Mouse (Mus musculus): ENCODE results near the gene Mctp2. TPM values are rescaled to one million over a fixed set of nuclear protein-coding genes. Genes with fewer than 3 reads are reported as not detected.

Gene Mctp2
- polyA plus RNA-seq, 1 experiment from 2014 or later = 1.4 TPM

DNA sequence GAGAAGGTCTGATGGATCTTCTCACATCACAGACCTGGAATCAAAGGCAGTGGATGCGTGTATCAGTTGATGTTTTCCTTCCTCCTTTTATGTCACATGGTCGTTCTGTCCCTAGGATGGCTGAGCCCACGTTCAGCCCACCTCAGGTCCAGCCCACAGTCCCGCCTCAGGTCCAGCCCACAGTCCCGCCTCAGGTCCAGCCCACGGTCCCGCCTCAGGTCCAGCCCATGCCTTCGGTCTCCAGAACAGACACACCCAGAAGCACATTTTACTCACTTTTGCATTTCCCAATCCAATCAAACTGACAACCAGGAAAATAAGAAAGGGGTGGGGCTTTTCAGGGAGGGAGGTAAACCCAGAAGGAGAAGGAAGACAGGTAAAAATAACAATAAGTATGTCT is 5.2 kb upstream of the Mctp2 start:
- 51% methylated on average over 8 of the region's 8 CpGs for WGBS

DNA sequence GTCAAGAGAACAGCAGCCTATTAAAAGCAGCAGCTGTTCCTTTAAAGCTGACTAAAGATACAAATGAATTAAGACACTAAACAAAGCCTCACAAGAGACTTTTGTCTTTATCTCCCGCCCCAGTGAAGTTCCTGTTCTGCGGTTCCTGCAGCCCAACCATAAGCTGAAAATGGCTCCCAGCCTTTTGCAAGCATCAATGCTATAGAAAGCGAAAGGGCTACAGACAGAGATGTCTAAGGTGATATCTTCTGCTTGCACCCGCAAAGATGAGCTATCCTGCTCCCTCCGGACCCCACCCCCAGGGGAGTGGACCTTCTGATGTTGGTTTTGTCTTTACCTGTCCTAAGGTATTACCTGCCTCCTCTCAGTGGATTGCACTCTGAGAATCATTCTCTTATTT is 1.7 kb upstream of the Mctp2 start:
- no peak for DNase-seq (ENCODE audit: low spot score)
- no peaks in the 10 kb centered on the region for H3K36me3 ChIP-seq (ENCODE audit: control insufficient read depth, insufficient read depth, low read length)
- no peak overlapping the region for H3K4me2 ChIP-seq (ENCODE audit: low read depth, low read length)
- 0 out of 2 replicates have a peak, but pooled peaks cover 4% of the 10 kb centered on the region for H3K4me1 ChIP-seq (ENCODE audit: control insufficient read depth, insufficient read depth, low read length)
- WGBS = 68% methylated on average over 5 of the region's 5 CpGs
- no peak overlapping the region for H3K9ac ChIP-seq (ENCODE audit: low read depth, low read length)
- no peak overlapping the region for H3K4me3 ChIP-seq (ENCODE audit: low read depth, low read length)
- H3K27me3 ChIP-seq (replicated peaks; ENCODE audit: control insufficient read depth, insufficient read depth, low read length) = peaks cover 3% of the 10 kb centered on the region; the same call in 1 of the 2 replicates
- no peak for ATAC-seq (ENCODE audit: low read depth)
- H3K9me3 ChIP-seq (ENCODE audit: control insufficient read depth, low read length) = no peaks in the 10 kb centered on the region
- no peak overlapping the region for H3K27ac ChIP-seq (replicated peaks; ENCODE audit: low read depth, low read length)

More for the DNA sequence above, 5.2 kb upstream of the Mctp2 start:
- Histone ChIP-seq H3K4me3 (ENCODE audit: low read depth, low read length) (no peak overlapping the region), H3K4me1 (ENCODE audit: control insufficient read depth, insufficient read depth, low read length) (no peaks in the 10 kb centered on the region), H3K36me3 (ENCODE audit: control insufficient read depth, insufficient read depth, low read length) (no peaks in the 10 kb centered on the region), H3K9me3 (ENCODE audit: control insufficient read depth, low read length) (no peaks in the 10 kb centered on the region), H3K27me3 (replicated peaks; ENCODE audit: control insufficient read depth, insufficient read depth, low read length) (no peaks in the 10 kb centered on the region), H3K9ac (ENCODE audit: low read depth, low read length) (no peak overlapping the region), H3K4me2 (ENCODE audit: low read depth, low read length) (no peak overlapping the region), H3K27ac (replicated peaks; ENCODE audit: low read depth, low read length) (no peak overlapping the region)
- DNase-seq (ENCODE audit: low spot score) (no peak), ATAC-seq (ENCODE audit: low read depth) (no peak)

DNA sequence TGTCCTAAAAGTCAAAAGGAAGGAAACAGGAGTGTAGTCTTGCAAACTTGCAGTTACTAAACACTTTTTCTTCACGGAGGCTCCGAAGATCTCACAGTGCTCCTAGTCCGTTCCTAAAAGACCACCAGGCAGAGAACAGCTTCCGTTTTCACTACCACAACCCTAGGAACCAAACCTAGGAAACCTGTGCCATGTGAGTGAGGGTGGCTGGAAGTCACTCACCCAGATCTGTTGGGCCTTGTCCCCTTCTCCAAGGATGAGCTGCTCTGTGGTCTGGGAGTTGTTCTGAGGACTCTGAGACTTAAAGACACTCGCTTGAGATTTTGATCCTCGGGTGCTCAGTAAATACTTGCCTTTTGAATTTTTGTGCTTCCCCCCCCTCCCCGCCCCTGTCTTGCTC is 439 bp upstream of the Mctp2 start:
- WGBS = 6% methylated on average over 7 of the region's 7 CpGs
- ATAC-seq (ENCODE audit: low read depth) = no peak
- Histone ChIP-seq H3K9me3 (ENCODE audit: control insufficient read depth, low read length) (no peaks in the 10 kb centered on the region), H3K27me3 (replicated peaks; ENCODE audit: control insufficient read depth, insufficient read depth, low read length) (peaks cover 3% of the 10 kb centered on the region; the same call in 1 of the 2 replicates), H3K36me3 (ENCODE audit: control insufficient read depth, insufficient read depth, low read length) (no peaks in the 10 kb centered on the region), H3K4me1 (ENCODE audit: control insufficient read depth, insufficient read depth, low read length) (0 out of 2 replicates have a peak, but pooled peaks cover 4% of the 10 kb centered on the region), H3K4me2 (ENCODE audit: low read depth, low read length) (peak overlapping the region; percentile 98), H3K4me3 (ENCODE audit: low read depth, low read length) (peak overlapping the region; percentile 60), H3K27ac (replicated peaks; ENCODE audit: low read depth, low read length) (0 out of 2 replicates have a peak overlapping the region, but pooled peaks have one; percentile 8), H3K9ac (ENCODE audit: low read depth, low read length) (peak overlapping the region; percentile 62)
- no peak for DNase-seq (ENCODE audit: low spot score)

GRCm38 (mm10) chr7:72305971-72306370 is 437 bp downstream of the Mctp2 start:
- DNase-seq (ENCODE audit: low spot score) = no peak
- Histone ChIP-seq H3K4me3 (ENCODE audit: low read depth, low read length) (peak overlapping the region; percentile 60), H3K9me3 (ENCODE audit: control insufficient read depth, low read length) (no peaks in the 10 kb centered on the region), H3K27ac (replicated peaks; ENCODE audit: low read depth, low read length) (no peak overlapping the region), H3K36me3 (ENCODE audit: control insufficient read depth, insufficient read depth, low read length) (no peaks in the 10 kb centered on the region), H3K4me2 (ENCODE audit: low read depth, low read length) (peak overlapping the region; percentile 98), H3K4me1 (ENCODE audit: control insufficient read depth, insufficient read depth, low read length) (0 out of 2 replicates have a peak, but pooled peaks cover 4% of the 10 kb centered on the region), H3K27me3 (replicated peaks; ENCODE audit: control insufficient read depth, insufficient read depth, low read length) (peaks cover 3% of the 10 kb centered on the region; the same call in 1 of the 2 replicates), H3K9ac (ENCODE audit: low read depth, low read length) (peak overlapping the region; percentile 62)
- 2% methylated on average over 14 of the region's 14 CpGs for WGBS
- ATAC-seq (ENCODE audit: low read depth) = no peak

- Histone ChIP-seq H3K9me3 (ENCODE audit: control insufficient read depth, low read length) (no peaks in the 10 kb centered on the region), H3K9ac (ENCODE audit: low read depth, low read length) (no peak overlapping the region), H3K4me3 (ENCODE audit: low read depth, low read length) (no peak overlapping the region), H3K27me3 (replicated peaks; ENCODE audit: control insufficient read depth, insufficient read depth, low read length) (peaks cover 3% of the 10 kb centered on the region; the same call in 1 of the 2 replicates), H3K4me1 (ENCODE audit: control insufficient read depth, insufficient read depth, low read length) (0 out of 2 replicates have a peak, but pooled peaks cover 4% of the 10 kb centered on the region), H3K27ac (replicated peaks; ENCODE audit: low read depth, low read length) (no peak overlapping the region), H3K36me3 (ENCODE audit: control insufficient read depth, insufficient read depth, low read length) (no peaks in the 10 kb centered on the region), H3K4me2 (ENCODE audit: low read depth, low read length) (no peak overlapping the region)
- ATAC-seq (ENCODE audit: low read depth) (no peak), DNase-seq (ENCODE audit: low spot score) (no peak)
- WGBS = 69% methylated on average over 4 of the region's 4 CpGs
Observed at GRCm38 (mm10) chr7:72301667-72302066, 4.7 kb downstream of the Mctp2 start.

DNA sequence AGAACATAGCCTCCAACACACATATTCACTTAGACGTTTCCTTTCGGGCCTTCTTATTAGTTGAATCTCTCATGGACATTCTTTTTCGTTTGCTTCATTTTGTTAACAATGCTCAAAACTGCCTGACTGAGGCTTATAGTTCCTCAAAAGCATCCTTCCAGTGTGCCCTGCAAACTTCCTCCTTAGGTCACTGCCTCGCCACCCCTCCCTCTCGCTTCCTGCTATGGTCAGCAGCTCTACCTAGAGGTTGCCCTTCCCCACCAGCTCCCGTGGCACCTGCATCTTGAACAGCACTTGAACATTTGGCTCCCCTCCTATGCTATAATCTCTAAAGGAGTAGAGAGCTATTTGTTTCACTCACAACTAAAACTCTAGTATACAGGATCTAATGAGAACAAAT is 6.7 kb downstream of the Mctp2 start:
- H3K4me3 ChIP-seq (ENCODE audit: low read depth, low read length) = no peak overlapping the region
- H3K9ac ChIP-seq (ENCODE audit: low read depth, low read length) = no peak overlapping the region
- H3K27ac ChIP-seq (replicated peaks; ENCODE audit: low read depth, low read length) = no peak overlapping the region
- H3K4me1 ChIP-seq (ENCODE audit: control insufficient read depth, insufficient read depth, low read length) = no peaks in the 10 kb centered on the region
- H3K36me3 ChIP-seq (ENCODE audit: control insufficient read depth, insufficient read depth, low read length) = no peaks in the 10 kb centered on the region
- no peak for DNase-seq (ENCODE audit: low spot score)
- H3K4me2 ChIP-seq (ENCODE audit: low read depth, low read length) = no peak overlapping the region
- 85% methylated on average over 6 of the region's 6 CpGs for WGBS
- H3K27me3 ChIP-seq (replicated peaks; ENCODE audit: control insufficient read depth, insufficient read depth, low read length) = no peaks in the 10 kb centered on the region
- H3K9me3 ChIP-seq (ENCODE audit: control insufficient read depth, low read length) = no peaks in the 10 kb centered on the region
- ATAC-seq (ENCODE audit: low read depth) = no peak

GRCm38 (mm10) chr7:72297013-72297412 is 9.4 kb downstream of the Mctp2 start:
- Histone ChIP-seq H3K36me3 (ENCODE audit: control insufficient read depth, insufficient read depth, low read length) (no peaks in the 10 kb centered on the region), H3K9ac (ENCODE audit: low read depth, low read length) (no peak overlapping the region), H3K27me3 (replicated peaks; ENCODE audit: control insufficient read depth, insufficient read depth, low read length) (no peaks in the 10 kb centered on the region), H3K9me3 (ENCODE audit: control insufficient read depth, low read length) (no peaks in the 10 kb centered on the region), H3K4me3 (ENCODE audit: low read depth, low read length) (no peak overlapping the region), H3K4me2 (ENCODE audit: low read depth, low read length) (no peak overlapping the region), H3K4me1 (ENCODE audit: control insufficient read depth, insufficient read depth, low read length) (no peaks in the 10 kb centered on the region), H3K27ac (replicated peaks; ENCODE audit: low read depth, low read length) (no peak overlapping the region)
- WGBS = 89% methylated on average over 5 of the region's 5 CpGs
- ATAC-seq (ENCODE audit: low read depth) = no peak
- DNase-seq (ENCODE audit: low spot score) = no peak

DNA sequence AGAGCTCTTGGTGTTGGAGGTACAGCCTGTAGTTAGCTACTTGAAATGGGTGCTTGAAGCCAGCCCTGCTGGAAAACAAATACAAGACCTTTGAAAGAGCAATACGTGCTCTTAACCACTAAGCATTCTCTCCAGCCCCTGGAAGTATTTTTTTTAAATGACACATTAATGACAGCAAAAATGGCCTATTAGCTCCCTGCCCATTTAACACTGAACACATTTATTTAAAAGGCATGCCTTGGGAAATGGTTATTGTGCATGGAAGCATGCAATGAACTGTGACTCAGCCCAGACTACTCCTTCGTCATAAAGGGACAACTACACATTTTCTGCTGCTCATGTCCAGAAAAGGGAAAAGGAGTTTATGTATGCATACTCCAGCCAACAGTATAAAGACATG is 10.2 kb downstream of the Mctp2 start:
- Histone ChIP-seq H3K9me3 (ENCODE audit: control insufficient read depth, low read length) (no peaks in the 10 kb centered on the region), H3K27me3 (replicated peaks; ENCODE audit: control insufficient read depth, insufficient read depth, low read length) (no peaks in the 10 kb centered on the region), H3K36me3 (ENCODE audit: control insufficient read depth, insufficient read depth, low read length) (no peaks in the 10 kb centered on the region), H3K9ac (ENCODE audit: low read depth, low read length) (no peak overlapping the region), H3K4me3 (ENCODE audit: low read depth, low read length) (no peak overlapping the region), H3K27ac (replicated peaks; ENCODE audit: low read depth, low read length) (no peak overlapping the region), H3K4me2 (ENCODE audit: low read depth, low read length) (no peak overlapping the region), H3K4me1 (ENCODE audit: control insufficient read depth, insufficient read depth, low read length) (no peaks in the 10 kb centered on the region)
- no peak for DNase-seq (ENCODE audit: low spot score)
- WGBS = 55% methylated on average over 2 of the region's 2 CpGs
- ATAC-seq (ENCODE audit: low read depth) = no peak

DNA sequence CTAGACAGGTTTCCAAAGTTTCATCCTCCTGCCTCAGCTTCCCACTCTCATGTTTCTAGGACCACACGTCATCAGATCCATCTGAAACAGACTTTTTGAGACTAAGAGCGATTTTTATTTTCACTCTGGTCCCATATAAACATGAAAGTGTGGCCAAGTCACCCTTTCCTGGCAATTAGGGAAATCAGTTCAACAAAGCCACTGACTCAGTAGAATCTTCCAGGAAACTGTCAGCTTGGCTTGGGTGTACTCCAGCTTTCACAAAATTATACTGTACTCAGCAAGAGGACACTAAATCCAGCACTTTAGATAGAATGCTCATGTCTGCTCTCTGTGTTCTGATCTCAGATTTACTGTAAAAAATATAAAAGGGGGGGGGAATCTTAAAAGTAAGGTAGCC is 11.5 kb downstream of the Mctp2 start:
- WGBS = 73% methylated on average over 2 of the region's 2 CpGs
- DNase-seq (ENCODE audit: low spot score) (peak; percentile 3), ATAC-seq (ENCODE audit: low read depth) (no peak)
- no peaks in the 10 kb centered on the region for H3K4me1 ChIP-seq (ENCODE audit: control insufficient read depth, insufficient read depth, low read length)
- H3K36me3 ChIP-seq (ENCODE audit: control insufficient read depth, insufficient read depth, low read length) = no peaks in the 10 kb centered on the region
- no peak overlapping the region for H3K27ac ChIP-seq (replicated peaks; ENCODE audit: low read depth, low read length)
- no peak overlapping the region for H3K9ac ChIP-seq (ENCODE audit: low read depth, low read length)
- H3K9me3 ChIP-seq (ENCODE audit: control insufficient read depth, low read length) = no peaks in the 10 kb centered on the region
- H3K4me3 ChIP-seq (ENCODE audit: low read depth, low read length) = no peak overlapping the region
- no peaks in the 10 kb centered on the region for H3K27me3 ChIP-seq (replicated peaks; ENCODE audit: control insufficient read depth, insufficient read depth, low read length)
- no peak overlapping the region for H3K4me2 ChIP-seq (ENCODE audit: low read depth, low read length)
